Mouse (Mus musculus): ENCODE measurements around the gene Gm42906.

DNA sequence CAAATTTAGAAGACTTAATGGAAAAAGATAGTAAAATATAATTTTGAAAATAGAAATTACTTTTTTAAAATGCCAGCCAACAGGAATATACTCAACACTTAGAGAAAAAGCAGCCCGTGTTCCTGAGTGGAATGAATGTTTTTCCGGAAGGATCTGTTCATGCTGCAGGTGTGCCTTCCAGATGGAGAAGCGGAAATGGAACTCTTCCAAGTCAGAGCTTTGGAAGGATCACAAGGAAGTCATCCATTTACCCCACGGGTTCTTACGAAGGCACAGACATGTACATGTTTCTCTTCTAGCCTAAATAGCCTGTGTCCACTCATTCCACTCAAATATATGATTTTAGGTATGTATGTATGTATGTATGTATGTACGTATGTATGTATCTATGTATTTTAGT, 337.0 kb downstream of the Gm42906 start:
- TF ChIP-seq POLR2A (IDR thresholded peaks at IDR 0.05; ENCODE audit: insufficient read depth, low read depth, low read length) (no peak), CTCF (IDR thresholded peaks at IDR 0.05; ENCODE audit: insufficient read depth, low read depth, low read length) (no peak)

All from olfactory bulb, adult 2 months (tissue).